Mouse (Mus musculus): ENCODE measurements around the gene Mpo.

DNA sequence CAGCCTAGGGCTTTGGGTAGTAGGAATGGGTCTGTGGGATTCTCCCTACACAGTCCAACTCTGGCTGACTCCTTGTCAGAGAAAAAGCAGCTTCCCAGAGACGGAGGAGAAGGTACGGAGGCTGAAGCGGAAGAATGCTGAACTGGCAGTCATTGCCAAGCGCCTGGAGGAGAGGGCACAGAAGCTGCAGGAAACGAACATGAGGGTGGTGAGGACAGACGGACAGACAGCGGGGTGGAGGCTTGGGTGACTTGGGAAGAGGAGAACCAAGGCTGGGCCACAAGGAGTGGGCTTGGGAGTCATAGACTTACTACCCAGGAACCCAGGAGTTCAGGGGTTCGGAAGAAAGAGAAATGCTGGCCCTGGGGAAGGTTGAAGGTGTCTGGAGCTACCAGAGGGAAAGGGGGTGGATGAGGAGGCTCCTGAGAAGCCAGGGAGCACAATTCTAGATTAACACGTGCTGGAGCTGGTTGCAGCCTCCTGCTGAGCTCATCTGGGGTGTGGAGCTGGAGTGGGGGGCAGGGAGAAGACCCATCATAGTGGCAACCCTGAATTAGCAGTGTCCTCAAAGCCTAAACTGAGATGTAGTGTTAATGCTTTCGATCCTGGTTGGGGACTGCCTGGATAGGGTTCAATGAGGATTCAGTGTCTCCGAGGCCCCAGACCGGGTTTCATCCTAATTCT lies 30.5 kb upstream of the Mpo start:
- TF ChIP-seq POLR2A (IDR thresholded peaks at IDR 0.05; ENCODE audit: insufficient read depth, low read depth, low read length): no peak
- TF ChIP-seq CTCF (IDR thresholded peaks at IDR 0.05; ENCODE audit: insufficient read depth, low read depth, low read length): no peak

Data from olfactory bulb, adult 2 months (tissue).